Mouse (Mus musculus) MEL (cell line): ENCODE measurements around the gene 4930404H24Rik. TPM values are rescaled to one million over a fixed set of nuclear protein-coding genes. Genes with fewer than 3 reads are reported as not detected.

Source experiments
- DNase-seq: peaks from one replicate; pipeline ENCODE4 v3.0.0; 2011; ENCODE audit warnings: low read depth, low spot score
- H3K27ac ChIP-seq: 2 replicates; pipeline ENCODE4 v1.5.1; 2012; ENCODE audit warnings: low read depth, mild to moderate bottlenecking, control low read depth, low read length, moderate library complexity; ENCODE audit not compliant: control insufficient read depth
- H3K27me3 ChIP-seq, 2 experiments: fragments of 150-350 bp in 1 of 2; sonication (generic) in 1 of 2; 2 replicates each; pipeline ENCODE4 v1.6.1; 2012; ENCODE audit warnings: low read length in 2 of 2, mild to moderate bottlenecking in 2 of 2, improper control_type of control experiment in 1 of 2, moderate library complexity in 1 of 2; ENCODE audit not compliant: insufficient read depth in 2 of 2, control insufficient read depth in 1 of 2
- H3K36me3 ChIP-seq, 2 experiments: 2 replicates each; pipeline ENCODE4 v1.6.1; 2012 to 2014; ENCODE audit warnings: low read length in 2 of 2, improper control_type of control experiment in 1 of 2, inconsistent platforms in 1 of 2, mild to moderate bottlenecking in 1 of 2; ENCODE audit not compliant: insufficient read depth in 2 of 2, control insufficient read depth in 1 of 2
- H3K4me1 ChIP-seq, 2 experiments: fragments of 150-350 bp in 1 of 2; sonication (generic) in 1 of 2; 2 replicates each; pipeline ENCODE4 v1.6.1; 2012; ENCODE audit warnings: low read length in 2 of 2, improper control_type of control experiment in 1 of 2, mild to moderate bottlenecking in 1 of 2; ENCODE audit not compliant: insufficient read depth in 2 of 2, control insufficient read depth in 1 of 2
- H3K4me3 ChIP-seq, 2 experiments: fragments of 150-350 bp in 1 of 2; sonication (generic) in 1 of 2; 2 replicates each; pipeline ENCODE4 v1.5.1; 2012; ENCODE audit warnings: low read depth in 2 of 2, low read length in 2 of 2, mild to moderate bottlenecking in 2 of 2, moderate library complexity in 2 of 2, control low read depth in 1 of 2, improper control_type of control experiment in 1 of 2; ENCODE audit not compliant: control insufficient read depth in 1 of 2, insufficient read depth in 1 of 2
- H3K79me2 ChIP-seq: 2 replicates; pipeline ENCODE4 v1.6.1; 2012; ENCODE audit warnings: mild to moderate bottlenecking, low read length, moderate library complexity; ENCODE audit not compliant: control insufficient read depth, poor library complexity, insufficient read depth
- H3K9ac ChIP-seq: 2 replicates; pipeline ENCODE4 v1.6.1; 2012; ENCODE audit warnings: low read depth, mild to moderate bottlenecking, control low read depth, low read length, moderate library complexity; ENCODE audit not compliant: control insufficient read depth, poor library complexity, severe bottlenecking
- H3K9me3 ChIP-seq: fragments of 150-350 bp; sonication (generic); replicated peaks from 2 replicates; pipeline ENCODE4 v1.6.1; 2012; ENCODE audit warnings: mild to moderate bottlenecking, low read length, improper control_type of control experiment, moderate library complexity; ENCODE audit not compliant: insufficient read depth
- E2F4 ChIP-seq: IDR thresholded peaks from 2 replicates; pipeline ENCODE4 v1.6.1; 2011; ENCODE audit warnings: low read depth, low read length, improper control_type of control experiment, borderline replicate concordance
- ELF1 ChIP-seq: IDR thresholded peaks from 2 replicates; pipeline ENCODE4 v1.6.1; 2014; ENCODE audit warnings: low read depth, mild to moderate bottlenecking, inconsistent platforms, low read length, improper control_type of control experiment, moderate library complexity
- EP300 ChIP-seq, 2 experiments: IDR thresholded peaks; 2 replicates each; pipeline ENCODE4 v1.6.1; 2011; ENCODE audit warnings: improper control_type of control experiment in 2 of 2, low read length in 2 of 2, low read depth in 1 of 2, mild to moderate bottlenecking in 1 of 2
- ETS1 ChIP-seq: IDR thresholded peaks from 2 replicates; pipeline ENCODE4 v1.6.1; 2012; ENCODE audit warnings: low read depth, mild to moderate bottlenecking, inconsistent platforms, low read length, improper control_type of control experiment, moderate library complexity
- HCFC1 ChIP-seq: IDR thresholded peaks from 2 replicates; pipeline ENCODE4 v1.6.1; 2012; ENCODE audit warnings: low read depth, mild to moderate bottlenecking, inconsistent platforms, low read length, improper control_type of control experiment, moderate library complexity
- KAT2A ChIP-seq: conservative IDR thresholded peaks from 2 replicates; pipeline ENCODE4 v1.6.1; 2012; ENCODE audit warnings: low read depth, low read length, improper control_type of control experiment, inconsistent platforms
- MAZ ChIP-seq: IDR thresholded peaks from 2 replicates; pipeline ENCODE4 v1.6.1; 2012; ENCODE audit warnings: low read depth, mild to moderate bottlenecking, inconsistent platforms, low read length, improper control_type of control experiment
- MEF2A ChIP-seq: IDR thresholded peaks from 2 replicates; pipeline ENCODE4 v1.6.1; 2014; ENCODE audit warnings: low read depth, mild to moderate bottlenecking, inconsistent platforms, low read length, improper control_type of control experiment; ENCODE audit not compliant: poor library complexity, insufficient replicate concordance, severe bottlenecking; ENCODE audit errors: extremely low read depth
- MYB ChIP-seq: IDR thresholded peaks from 2 replicates; pipeline ENCODE4 v1.6.1; 2011; ENCODE audit warnings: mild to moderate bottlenecking, low read depth, low read length, improper control_type of control experiment
- MYC ChIP-seq: IDR thresholded peaks from 2 replicates; pipeline ENCODE4 v1.6.1; 2011; ENCODE audit warnings: low read depth, mild to moderate bottlenecking, low read length, improper control_type of control experiment, moderate library complexity
- NELFE ChIP-seq: IDR thresholded peaks from 2 replicates; pipeline ENCODE4 v1.6.1; 2011; ENCODE audit warnings: low read depth, low read length, improper control_type of control experiment
- NRF1 ChIP-seq: IDR thresholded peaks from 2 replicates; pipeline ENCODE4 v1.6.1; 2014; ENCODE audit warnings: low read depth, mild to moderate bottlenecking, inconsistent platforms, low read length, improper control_type of control experiment, moderate library complexity; ENCODE audit not compliant: poor library complexity, insufficient read depth, severe bottlenecking
- POLR2AphosphoS2 ChIP-seq: IDR thresholded peaks from 2 replicates; pipeline ENCODE4 v1.6.1; 2011; ENCODE audit warnings: low read length, improper control_type of control experiment
- POLR2AphosphoS5 ChIP-seq: IDR thresholded peaks from 2 replicates; pipeline ENCODE4 v1.6.1; 2012; ENCODE audit warnings: low read depth, borderline replicate concordance, mild to moderate bottlenecking, inconsistent platforms, low read length, moderate library complexity, mixed read lengths
- SIN3A ChIP-seq: IDR thresholded peaks from 2 replicates; pipeline ENCODE4 v1.6.1; 2012; ENCODE audit warnings: low read length, improper control_type of control experiment, inconsistent platforms
- SMC3 ChIP-seq: IDR thresholded peaks from 2 replicates; pipeline ENCODE4 v1.6.1; 2011; ENCODE audit warnings: low read depth, low read length, improper control_type of control experiment
- TBP ChIP-seq: IDR thresholded peaks from 2 replicates; pipeline ENCODE4 v1.8.0; 2011; ENCODE audit warnings: low read depth, low read length, improper control_type of control experiment
- TCF12 ChIP-seq: IDR thresholded peaks from 2 replicates; pipeline ENCODE4 v1.6.1; 2014; ENCODE audit warnings: low read depth, mild to moderate bottlenecking, inconsistent platforms, low read length, improper control_type of control experiment, moderate library complexity
- UBTF ChIP-seq: IDR thresholded peaks from 2 replicates; pipeline ENCODE4 v1.6.1; 2012; ENCODE audit warnings: low read depth, mild to moderate bottlenecking, inconsistent platforms, low read length, improper control_type of control experiment, moderate library complexity, borderline replicate concordance; ENCODE audit not compliant: insufficient read depth
- USF2 ChIP-seq, 2 experiments: IDR thresholded peaks; 2 replicates each; pipeline ENCODE4 v1.6.1; 2011 to 2012; ENCODE audit warnings: improper control_type of control experiment in 2 of 2, low read length in 2 of 2, borderline replicate concordance in 1 of 2, inconsistent platforms in 1 of 2, low read depth in 1 of 2, mild to moderate bottlenecking in 1 of 2; ENCODE audit not compliant: insufficient read depth in 1 of 2
- ZC3H11A ChIP-seq: IDR thresholded peaks from 2 replicates; pipeline ENCODE4 v1.6.1; 2012; ENCODE audit warnings: low read depth, mild to moderate bottlenecking, inconsistent platforms, low read length, improper control_type of control experiment
- ZMIZ1 ChIP-seq: IDR thresholded peaks from 2 replicates; pipeline ENCODE4 v1.6.1; 2012; ENCODE audit warnings: low read depth, mild to moderate bottlenecking, inconsistent platforms, low read length, improper control_type of control experiment, moderate library complexity
- ZNF384 ChIP-seq: IDR thresholded peaks from 2 replicates; pipeline ENCODE4 v1.6.1; 2012; ENCODE audit warnings: low read depth, mild to moderate bottlenecking, inconsistent platforms, low read length, improper control_type of control experiment
- polyA plus RNA-seq, 2 experiments: library from polyadenylated mRNA; stranded (reverse) in 1 of 2; unstranded in 1 of 2; fragments of >175 nt in 1 of 2; fragments of >200 nt in 1 of 2; gene quantifications; 2 replicates each; pipeline versions ENCODE4 v1.2.1 to v1.2.4; 2012; ENCODE audit warnings: low replicate concordance in 2 of 2, low read depth in 1 of 2; ENCODE audit not compliant: insufficient read length in 2 of 2, insufficient read depth in 1 of 2, missing spikeins in 1 of 2
- total RNA-seq: library from RNA; depleted of rRNA; stranded (reverse); fragments of 300-350 nt; gene quantifications from 2 replicates; pipeline ENCODE4 v1.2.3, GENCODE M21; 2012

The 4930404H24Rik gene
- total and polyA plus RNA-seq, 3 experiments, result 0.24 TPM; not detected in 2

GRCm38 (mm10) chr2:153514497-153515380 is 22.1 kb downstream of the 4930404H24Rik start:
- Histone ChIP-seq H3K36me3 (peaks cover 0 to 7% of the 10 kb centered on the region in 2 experiments; a peak in 2 of 4 replicates), H3K27ac (no peak overlapping the region), H3K9me3 (no peaks in the 10 kb centered on the region), H3K9ac (no peak overlapping the region), H3K4me1 (peaks cover 8% of the 10 kb centered on the region in 2 experiments), H3K4me3 (no peak overlapping the region), H3K79me2 (no peaks in the 10 kb centered on the region), H3K27me3 (no peaks in the 10 kb centered on the region)
- TF ChIP-seq MEF2A (no peak), ZC3H11A (no peak), EP300 (IDR thresholded peaks at IDR 0.05; ENCODE audit: low read depth in 1 of 2, low read length in 2 of 2) (no peak), USF2 (IDR thresholded peaks at IDR 0.05; ENCODE audit: borderline replicate concordance in 1 of 2, insufficient read depth in 1 of 2, low read depth in 1 of 2, low read length in 2 of 2) (no peak), SMC3 (no peak), KAT2A (no peak), SIN3A (no peak), HCFC1 (no peak), UBTF (no peak)
- DNase-seq, result no peak

- H3K9me3 ChIP-seq, result no peaks in the 10 kb centered on the region
- no peak overlapping the region for H3K4me3 ChIP-seq
- H3K9ac ChIP-seq, result no peak overlapping the region
- no peaks in the 10 kb centered on the region for H3K79me2 ChIP-seq
- no peak overlapping the region for H3K27ac ChIP-seq
- peaks cover 0 to 2% of the 10 kb centered on the region in 2 experiments; a peak in 1 of 4 replicates for H3K36me3 ChIP-seq
- DNase-seq, result no peak
- TF ChIP-seq TBP, result no peak
- TF ChIP-seq NELFE, result no peak
- no peak for TF ChIP-seq NRF1
- TF ChIP-seq ELF1, result no peak
- TF ChIP-seq ZMIZ1, result no peak
- no peak for TF ChIP-seq MAZ
- no peak for TF ChIP-seq ETS1
- TF ChIP-seq MYB, result no peak
- no peak for TF ChIP-seq EP300 (IDR thresholded peaks at IDR 0.05; ENCODE audit: low read depth in 1 of 2, low read length in 2 of 2)
- no peak for TF ChIP-seq POLR2AphosphoS5
- no peak for TF ChIP-seq POLR2AphosphoS2
- no peak for TF ChIP-seq SMC3
- TF ChIP-seq MYC, result no peak
- TF ChIP-seq KAT2A, result no peak
- no peak for TF ChIP-seq ZC3H11A
- no peak for TF ChIP-seq UBTF
- no peak for TF ChIP-seq TCF12
- TF ChIP-seq E2F4, result no peak
- TF ChIP-seq USF2 (IDR thresholded peaks at IDR 0.05; ENCODE audit: borderline replicate concordance in 1 of 2, insufficient read depth in 1 of 2, low read depth in 1 of 2, low read length in 2 of 2), result no peak
- no peak for TF ChIP-seq ZNF384
- H3K4me1 ChIP-seq, result 0 out of 4 replicates have a peak, but pooled peaks cover 0 to 2% of the 10 kb centered on the region in 2 experiments
- H3K27me3 ChIP-seq, result no peaks in the 10 kb centered on the region
Observed at GRCm38 (mm10) chr2:153515582-153515981, 23.0 kb downstream of the 4930404H24Rik start.
